Mouse (Mus musculus): ENCODE data around the gene Epas1.

GRCm38 (mm10) chr17:86798460-86798859 lies 45.0 kb downstream of the Epas1 start:
- TF ChIP-seq POLR2A (IDR thresholded peaks at IDR 0.05; ENCODE audit: insufficient read depth, low read length), result no peak
- no peak for TF ChIP-seq CTCF (IDR thresholded peaks at IDR 0.05; ENCODE audit: low read depth, low read length)

Data from ES-Bruce4 (cell line).